In genomic region chr8:125407672-125408071, GRCm38 (mm10) we compare ENCODE assay signal across 16 mouse cellular contexts.
A peak's percentile ranks its signal among the peaks of the same experiment; 100 is the strongest.
DNase-seq lines count a peak whose midpoint lies in the region; ATAC-seq lines count a peak whose summit lies in the region.
"Had no signal": no experiment of that assay in that cellular context is flagged by ENCODE, and none has a peak within 500 bp of the region (broad histone marks: within the 10 kb centered on the region; RNA-seq: fewer than 3 reads in every experiment).

No protein-coding gene starts in this region.

- DNase-seq in cerebellum, postnatal 10 days: peak; percentile 40 to 42
- no peak for DNase-seq in cerebellum, postnatal 36 days
- no peak for DNase-seq in hindbrain, embryonic 10.5 days (ENCODE audit: low spot score)
- no peak for DNase-seq in hindbrain, embryonic 14.5 days (ENCODE audit: low spot score)
- DNase-seq in limb, embryonic 10.5 days (ENCODE audit: low spot score): no peak
- DNase-seq: adrenal gland, postnatal 25 days; cerebellum, postnatal 14 days; kidney, adult 8-10 months; lung, postnatal 14 days; thymus, postnatal 36 days had no signal

- no peaks in the 10 kb centered on the region for H3K36me3 ChIP-seq in hindbrain, embryonic 10.5 days
- H3K36me3 ChIP-seq in hindbrain, embryonic 14.5 days (replicated peaks; ENCODE audit: control insufficient read depth, insufficient read depth): no peaks in the 10 kb centered on the region
- H3K36me3 ChIP-seq in hindbrain, embryonic 16.5 days (ENCODE audit: control insufficient read depth, insufficient read depth, low read length): no peaks in the 10 kb centered on the region
- no peaks in the 10 kb centered on the region for H3K36me3 ChIP-seq in neural tube, embryonic 13.5 days
- no peaks in the 10 kb centered on the region for H3K36me3 ChIP-seq in limb, embryonic 10.5 days
- H3K36me3 ChIP-seq: embryonic facial prominence, embryonic 12.5 days; limb, embryonic 13.5 days had no signal

- ATAC-seq in hindbrain, embryonic 14.5 days (ENCODE audit: low FRiP score): no peak
- peak; percentile 40; the same call in 1 of the 2 replicates for ATAC-seq in hindbrain, embryonic 16.5 days
- peak; percentile 52; the same call in 1 of the 2 replicates for ATAC-seq in neural tube, embryonic 13.5 days (ENCODE audit: low read depth)
- ATAC-seq in activated CD4-positive, CD25-positive, alpha-beta regulatory T cell, adult 4 months: no peak

- H3K4me1 ChIP-seq in hindbrain, embryonic 10.5 days (replicated peaks): peaks cover 43% of the 10 kb centered on the region
- H3K4me1 ChIP-seq in hindbrain, embryonic 14.5 days (replicated peaks; ENCODE audit: control insufficient read depth, insufficient read depth, low read length): peaks cover 7% of the 10 kb centered on the region; the same call in 1 of the 2 replicates
- H3K4me1 ChIP-seq in hindbrain, embryonic 16.5 days (ENCODE audit: control insufficient read depth, insufficient read depth, low read depth, low read length): peaks cover 6% of the 10 kb centered on the region
- peaks cover 15% of the 10 kb centered on the region for H3K4me1 ChIP-seq in neural tube, embryonic 13.5 days (replicated peaks)
- H3K4me1 ChIP-seq in limb, embryonic 10.5 days: peaks cover 39% of the 10 kb centered on the region

- H3K4me3 ChIP-seq in hindbrain, embryonic 10.5 days: no peak overlapping the region
- H3K4me3 ChIP-seq in hindbrain, embryonic 14.5 days (replicated peaks; ENCODE audit: low read length): no peak overlapping the region
- H3K4me3 ChIP-seq in hindbrain, embryonic 16.5 days (ENCODE audit: low read length): no peak overlapping the region
- no peak overlapping the region for H3K4me3 ChIP-seq in neural tube, embryonic 13.5 days
- H3K4me3 ChIP-seq in limb, embryonic 10.5 days: no peak overlapping the region
- H3K4me3 ChIP-seq: embryonic facial prominence, embryonic 12.5 days; left cerebral cortex, adult 2 months; limb, embryonic 13.5 days had no signal

- peak overlapping the region; percentile 75 for H3K27ac ChIP-seq in hindbrain, embryonic 10.5 days
- H3K27ac ChIP-seq in hindbrain, embryonic 14.5 days: no peak overlapping the region
- H3K27ac ChIP-seq in hindbrain, embryonic 16.5 days (ENCODE audit: low read depth, low read length): no peak overlapping the region
- H3K27ac ChIP-seq in neural tube, embryonic 13.5 days (replicated peaks): peak overlapping the region; percentile 54; the same call in 1 of the 2 replicates
- no peak overlapping the region for H3K27ac ChIP-seq in limb, embryonic 10.5 days
- H3K27ac ChIP-seq: embryonic facial prominence, embryonic 12.5 days; left cerebral cortex, adult 2 months; limb, embryonic 13.5 days had no signal

- no peaks in the 10 kb centered on the region for H3K27me3 ChIP-seq in hindbrain, embryonic 10.5 days (ENCODE audit: insufficient read depth, poor library complexity, severe bottlenecking)
- H3K27me3 ChIP-seq in hindbrain, embryonic 14.5 days (ENCODE audit: control insufficient read depth, insufficient read depth, low read length): no peaks in the 10 kb centered on the region
- H3K27me3 ChIP-seq in hindbrain, embryonic 16.5 days (replicated peaks; ENCODE audit: control insufficient read depth, insufficient read depth, low read length): no peaks in the 10 kb centered on the region
- no peaks in the 10 kb centered on the region for H3K27me3 ChIP-seq in neural tube, embryonic 13.5 days
- H3K27me3 ChIP-seq in limb, embryonic 10.5 days (ENCODE audit: low read depth, poor library complexity, severe bottlenecking): no peaks in the 10 kb centered on the region
- H3K27me3 ChIP-seq: embryonic facial prominence, embryonic 12.5 days; limb, embryonic 13.5 days had no signal

- H3K9ac ChIP-seq in hindbrain, embryonic 14.5 days: no peak overlapping the region
- 0 out of 2 replicates have a peak overlapping the region, but pooled peaks have one; percentile 29 for H3K9ac ChIP-seq in hindbrain, embryonic 16.5 days (ENCODE audit: low read depth, low read length)
- no peak overlapping the region for H3K9ac ChIP-seq in neural tube, embryonic 13.5 days
- H3K9ac ChIP-seq: embryonic facial prominence, embryonic 12.5 days; limb, embryonic 13.5 days had no signal

- WGBS in hindbrain, embryonic 10.5 days: 38% methylated on average over 9 of the region's 9 CpGs
- WGBS in hindbrain, embryonic 14.5 days: 10% methylated on average over 9 of the region's 9 CpGs
- WGBS in hindbrain, embryonic 16.5 days: 12% methylated on average over 9 of the region's 9 CpGs
- 10% methylated on average over 9 of the region's 9 CpGs for WGBS in neural tube, embryonic 13.5 days
- WGBS in limb, embryonic 10.5 days: 62% methylated on average over 9 of the region's 9 CpGs

- H3K4me2 ChIP-seq in hindbrain, embryonic 14.5 days (replicated peaks): no peak overlapping the region
- no peak overlapping the region for H3K4me2 ChIP-seq in hindbrain, embryonic 16.5 days (ENCODE audit: low read length)
- no peak overlapping the region for H3K4me2 ChIP-seq in neural tube, embryonic 13.5 days
- H3K4me2 ChIP-seq: embryonic facial prominence, embryonic 12.5 days; limb, embryonic 13.5 days had no signal

- peaks cover 15% of the 10 kb centered on the region for H3K9me3 ChIP-seq in hindbrain, embryonic 10.5 days
- no peaks in the 10 kb centered on the region for H3K9me3 ChIP-seq in hindbrain, embryonic 14.5 days (ENCODE audit: control insufficient read depth, low read length)
- H3K9me3 ChIP-seq in hindbrain, embryonic 16.5 days (ENCODE audit: control insufficient read depth, low read length): no peaks in the 10 kb centered on the region
- H3K9me3 ChIP-seq in neural tube, embryonic 13.5 days: peaks cover 13% of the 10 kb centered on the region; the same call in 1 of the 2 replicates
- no peaks in the 10 kb centered on the region for H3K9me3 ChIP-seq in limb, embryonic 10.5 days (replicated peaks)
- H3K9me3 ChIP-seq: embryonic facial prominence, embryonic 12.5 days had no signal

Comparison
In these comparisons a context has a peak if more than half of its experiments do, and no peak if none do; other contexts are left out.
1. DNase-seq: peak in cerebellum, postnatal 10 days (2 of 2); none in cerebellum, postnatal 36 days (0 of 2), hindbrain, embryonic 10.5 days (single experiment), hindbrain, embryonic 14.5 days (single experiment) and limb, embryonic 10.5 days (single experiment).
2. H3K27ac ChIP-seq: peak in hindbrain, embryonic 10.5 days (single experiment) and neural tube, embryonic 13.5 days (single experiment); none in hindbrain, embryonic 14.5 days (single experiment), hindbrain, embryonic 16.5 days (single experiment) and limb, embryonic 10.5 days (single experiment).
3. ATAC-seq: peak in hindbrain, embryonic 16.5 days (single experiment) and neural tube, embryonic 13.5 days (single experiment); none in hindbrain, embryonic 14.5 days (single experiment) and activated CD4-positive, CD25-positive, alpha-beta regulatory T cell, adult 4 months (single experiment).